Mouse (Mus musculus) thymus, adult 2 months (tissue): ENCODE data around the gene Plxnc1. TPM values are rescaled to one million over a fixed set of nuclear protein-coding genes. Genes with fewer than 3 reads are reported as not detected.

ENCODE experiments used
- DNase-seq: peaks from one replicate; pipeline ENCODE4 v3.0.0; 2021
- H3K27ac ChIP-seq: fragments of 200-500 bp; 2 replicates; pipeline ENCODE4 v1.5.1; 2012; ENCODE audit warnings: low read length, control low read depth; ENCODE audit not compliant: control insufficient read depth, insufficient read depth
- H3K27me3 ChIP-seq: fragments of 200-500 bp; 2 replicates; pipeline ENCODE4 v1.6.1; 2012; ENCODE audit warnings: mild to moderate bottlenecking, low read length, moderate library complexity, mixed read lengths; ENCODE audit not compliant: control insufficient read depth, insufficient read depth
- H3K36me3 ChIP-seq: fragments of 200-500 bp; 2 replicates; pipeline ENCODE4 v1.6.1; 2012; ENCODE audit warnings: mild to moderate bottlenecking, low read length, moderate library complexity; ENCODE audit not compliant: control insufficient read depth, insufficient read depth
- H3K4me1 ChIP-seq: fragments of 200-500 bp; replicated peaks from 2 replicates; pipeline ENCODE4 v1.6.1; 2012; ENCODE audit warnings: low read length; ENCODE audit not compliant: control insufficient read depth, insufficient read depth
- H3K4me3 ChIP-seq: fragments of 200-500 bp; 2 replicates; pipeline ENCODE4 v1.5.1; 2012; ENCODE audit warnings: mild to moderate bottlenecking, low read length, control low read depth, moderate library complexity; ENCODE audit not compliant: control insufficient read depth, insufficient read depth
- CTCF ChIP-seq: fragments of 200-500 bp; IDR thresholded peaks from 2 replicates; pipeline ENCODE4 v1.5.1; 2012; ENCODE audit warnings: mild to moderate bottlenecking, control low read depth, low read length, moderate library complexity, borderline replicate concordance; ENCODE audit not compliant: control insufficient read depth, poor library complexity, insufficient read depth; ENCODE audit errors: extremely low read depth
- POLR2A ChIP-seq: fragments of 200-500 bp; IDR thresholded peaks from 2 replicates; pipeline ENCODE4 v1.6.1; 2012; ENCODE audit warnings: mild to moderate bottlenecking, low read length, control low read depth, moderate library complexity; ENCODE audit not compliant: control insufficient read depth, poor library complexity, insufficient read depth; ENCODE audit errors: extremely low read depth
- WGBS: fragments of 180-500 bp; shearing (Covaris S2); methylation state at CpG from one replicate; pipeline ENCODE4 v1.1.7; 2018; 5-methylcytosine and 5-hydroxymethylcytosine counted together
- polyA plus RNA-seq: library from polyadenylated mRNA; depleted of rRNA; stranded (reverse); fragments of >200 nt; gene quantifications from 2 replicates; pipeline ENCODE4 v1.2.3, GENCODE M21; 2012

Gene Plxnc1
- polyA plus RNA-seq, 1 experiment: 8.7 TPM

- whole genome bisulfite sequencing: 9% methylated on average over 4 of the region's 4 CpGs
- DNase-seq: no peak
- Histone ChIP-seq H3K4me3 (no peak overlapping the region), H3K4me1 (peaks cover 16% of the 10 kb centered on the region), H3K36me3 (no peaks in the 10 kb centered on the region), H3K27me3 (no peaks in the 10 kb centered on the region), H3K27ac (no peak overlapping the region)
- no peak for TF ChIP-seq CTCF
- no peak for TF ChIP-seq POLR2A
These were observed 27.3 kb downstream of the Plxnc1 start for GRCm38 (mm10) chr10:94917354-94917753.

GRCm38 (mm10) chr10:94916610-94917009 lies 28.0 kb downstream of the Plxnc1 start:
- no peaks in the 10 kb centered on the region for H3K36me3 ChIP-seq

GRCm38 (mm10) chr10:94915746-94916145 lies 28.9 kb downstream of the Plxnc1 start:
- Histone ChIP-seq H3K36me3 (no peaks in the 10 kb centered on the region), H3K27ac (no peak overlapping the region), H3K4me3 (no peak overlapping the region), H3K27me3 (no peaks in the 10 kb centered on the region), H3K4me1 (peaks cover 16% of the 10 kb centered on the region)
- 97% methylated on average over 6 of the region's 6 CpGs for WGBS
- TF ChIP-seq POLR2A (no peak), CTCF (no peak)
- no peak for DNase-seq

More at GRCm38 (mm10) chr10:94916610-94917009, 28.0 kb downstream of the Plxnc1 start:
- WGBS: 86% methylated on average over 7 of the region's 7 CpGs
- no peak for TF ChIP-seq POLR2A
- TF ChIP-seq CTCF: no peak
- peaks cover 16% of the 10 kb centered on the region for H3K4me1 ChIP-seq
- no peak overlapping the region for H3K27ac ChIP-seq
- H3K27me3 ChIP-seq: no peaks in the 10 kb centered on the region
- H3K4me3 ChIP-seq: no peak overlapping the region
- no peak for DNase-seq

- Histone ChIP-seq H3K36me3 (no peaks in the 10 kb centered on the region), H3K4me1 (peaks cover 13% of the 10 kb centered on the region), H3K27ac (no peak overlapping the region), H3K27me3 (no peaks in the 10 kb centered on the region), H3K4me3 (no peak overlapping the region)
- no peak for DNase-seq
- WGBS: 92% methylated on average over 11 of the region's 11 CpGs
- TF ChIP-seq CTCF: no peak
- no peak for TF ChIP-seq POLR2A
These were observed 30.6 kb downstream of the Plxnc1 start for GRCm38 (mm10) chr10:94914081-94914480.

GRCm38 (mm10) chr10:94913336-94913739 lies 31.3 kb downstream of the Plxnc1 start:
- 41% methylated on average over 5 of the region's 5 CpGs for WGBS
- DNase-seq: no peak
- no peaks in the 10 kb centered on the region for H3K27me3 ChIP-seq
- H3K4me3 ChIP-seq: no peak overlapping the region
- H3K4me1 ChIP-seq: peaks cover 9% of the 10 kb centered on the region
- no peak for TF ChIP-seq POLR2A
- TF ChIP-seq CTCF: no peak
- no peaks in the 10 kb centered on the region for H3K36me3 ChIP-seq
- H3K27ac ChIP-seq: no peak overlapping the region

- H3K27me3 ChIP-seq: no peaks in the 10 kb centered on the region
- no peak overlapping the region for H3K4me3 ChIP-seq
- no peak overlapping the region for H3K27ac ChIP-seq
- H3K4me1 ChIP-seq: peaks cover 4% of the 10 kb centered on the region; the same call in 1 of the 2 replicates
- WGBS: 98% methylated on average over 1 of the region's 1 CpGs
- no peak for TF ChIP-seq CTCF
- TF ChIP-seq POLR2A: no peak
- H3K36me3 ChIP-seq: no peaks in the 10 kb centered on the region
- no peak for DNase-seq
These were observed 32.1 kb downstream of the Plxnc1 start for GRCm38 (mm10) chr10:94912551-94912950.

GRCm38 (mm10) chr10:94911102-94911501 lies 33.5 kb downstream of the Plxnc1 start:
- WGBS: 93% methylated on average over 6 of the region's 6 CpGs
- no peak overlapping the region for H3K27ac ChIP-seq
- no peaks in the 10 kb centered on the region for H3K4me1 ChIP-seq
- TF ChIP-seq POLR2A (no peak), CTCF (no peak)
- H3K27me3 ChIP-seq: no peaks in the 10 kb centered on the region
- DNase-seq: no peak
- no peak overlapping the region for H3K4me3 ChIP-seq
- H3K36me3 ChIP-seq: no peaks in the 10 kb centered on the region
